Mouse (Mus musculus) lung, adult 2 months (tissue): ENCODE measurements around the gene Cab39. TPM values are rescaled to one million over a fixed set of nuclear protein-coding genes. Genes with fewer than 3 reads are reported as not detected.

Experiments
- DNase-seq: peaks from one replicate; pipeline ENCODE4 v3.0.0; 2022
- H3K4me1 ChIP-seq: fragments of 200-500 bp; 2 replicates; pipeline ENCODE4 v1.6.1; 2011; ENCODE audit warnings: low read length; ENCODE audit not compliant: control insufficient read depth, insufficient read depth
- H3K4me3 ChIP-seq: fragments of 200-500 bp; replicated peaks from 2 replicates; pipeline ENCODE3; 2011; ENCODE audit warnings: low read depth, mild to moderate bottlenecking, control low read depth, low read length; ENCODE audit errors: extremely low read depth
- CTCF ChIP-seq: fragments of 200-500 bp; IDR thresholded peaks from 2 replicates; pipeline ENCODE4 v1.5.1; 2011; ENCODE audit warnings: mild to moderate bottlenecking, low read length, control low read depth; ENCODE audit not compliant: insufficient read depth
- POLR2A ChIP-seq: fragments of 200-500 bp; IDR thresholded peaks from 2 replicates; pipeline ENCODE4 v1.6.1; 2011; ENCODE audit warnings: low read depth, mild to moderate bottlenecking, control low read depth, low read length, borderline replicate concordance; ENCODE audit errors: extremely low read depth
- WGBS: fragments of 180-500 bp; shearing (Covaris S2); methylation state at CpG from one replicate; pipeline ENCODE4 v1.1.7; 2018; 5-methylcytosine and 5-hydroxymethylcytosine counted together
- polyA plus RNA-seq: library from polyadenylated mRNA; depleted of rRNA; stranded (reverse); fragments of >200 nt; gene quantifications from 2 replicates; pipeline ENCODE4 v1.2.3, GENCODE M21; 2012; rRNA removed

The Cab39 gene
- polyA plus RNA-seq, 1 experiment = 48.3 TPM

- TF ChIP-seq CTCF (no peak), POLR2A (no peak)
- no peak for DNase-seq
- WGBS = 23% methylated on average over 12 of the region's 12 CpGs
- Histone ChIP-seq H3K4me1 (peaks cover 5% of the 10 kb centered on the region), H3K4me3 (no peak overlapping the region)
These were observed 103.8 kb downstream of the Cab39 start for GRCm38 (mm10) chr1:85896781-85897700.

DNA sequence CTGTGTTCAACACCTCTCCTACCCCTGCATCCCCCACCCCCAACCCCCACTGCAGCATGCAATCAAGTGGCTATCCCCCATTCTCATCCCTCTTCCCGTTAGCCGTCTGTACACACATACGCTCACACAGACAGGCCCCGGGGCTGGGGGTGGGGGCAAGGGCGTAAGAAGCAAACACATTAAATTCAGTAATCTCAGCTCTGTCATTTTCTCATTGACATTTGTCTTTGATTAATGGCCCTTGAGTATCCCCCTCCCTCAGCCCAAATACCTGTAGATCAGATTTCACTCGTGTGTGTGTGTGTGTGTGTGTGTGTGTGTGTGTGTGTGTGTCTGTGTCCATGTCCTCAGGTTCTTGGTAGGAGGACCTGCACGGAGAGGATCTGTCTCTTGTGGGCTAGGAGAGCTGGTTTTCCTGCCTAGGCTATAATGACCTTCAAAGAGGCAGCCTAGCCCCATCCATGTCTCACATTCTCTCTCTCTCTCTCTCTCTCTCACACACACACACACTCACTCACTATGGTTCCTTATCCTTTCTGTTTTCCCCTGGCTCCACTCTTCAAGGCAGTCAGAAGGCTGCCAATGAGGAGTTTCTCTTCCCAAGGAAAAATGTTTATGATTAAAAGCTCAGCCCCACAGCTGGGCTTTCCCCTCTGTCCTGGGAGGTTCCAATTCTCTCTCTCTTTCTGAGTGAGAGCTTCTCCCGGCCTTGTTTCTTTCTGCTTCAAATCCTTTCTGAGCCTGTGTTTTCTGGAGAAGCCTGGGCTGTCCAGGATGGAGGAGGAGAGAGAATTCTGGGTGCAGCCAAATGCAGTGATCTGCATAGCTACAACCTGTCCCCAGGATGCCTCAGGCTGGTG, 104.9 kb downstream of the Cab39 start:
- 42% methylated on average over 8 of the region's 8 CpGs for WGBS
- TF ChIP-seq POLR2A = no peak
- no peak for TF ChIP-seq CTCF
- peaks cover 9% of the 10 kb centered on the region for H3K4me1 ChIP-seq
- H3K4me3 ChIP-seq = no peak overlapping the region
- DNase-seq = no peak

DNA sequence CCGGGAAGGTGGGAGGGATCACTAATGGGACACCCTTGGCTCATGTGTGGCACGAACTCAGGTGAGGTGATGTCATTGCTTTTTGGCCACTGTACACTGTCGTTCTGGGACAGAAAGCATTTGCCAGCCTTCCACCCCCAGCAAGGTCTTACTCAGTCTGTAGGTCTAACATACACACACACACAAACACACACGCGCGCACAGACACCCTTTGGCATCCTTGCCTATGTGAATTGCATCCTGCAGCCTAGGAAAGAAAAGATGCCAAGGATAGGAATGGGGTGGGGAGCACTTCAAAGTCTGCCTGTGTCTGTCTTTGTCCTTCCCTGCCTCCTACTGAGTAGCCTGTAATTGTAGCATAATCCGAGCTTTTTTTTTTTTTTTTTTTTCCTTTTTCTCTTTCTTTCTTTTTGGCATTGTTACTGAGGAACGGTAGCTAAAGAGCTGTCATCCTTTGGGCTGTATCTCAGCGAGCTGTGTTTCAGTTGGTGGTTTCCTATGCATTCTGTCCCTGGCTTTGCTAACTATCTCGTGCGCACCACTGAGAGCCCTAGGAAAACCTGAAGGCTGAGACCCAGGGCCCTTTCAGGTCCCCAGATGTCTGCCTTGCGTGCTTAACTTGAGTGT, 105.6 kb downstream of the Cab39 start:
- WGBS = 67% methylated on average over 12 of the region's 12 CpGs
- H3K4me1 ChIP-seq = peaks cover 9% of the 10 kb centered on the region
- DNase-seq = no peak
- H3K4me3 ChIP-seq = no peak overlapping the region
- TF ChIP-seq POLR2A (no peak), CTCF (no peak)

DNA sequence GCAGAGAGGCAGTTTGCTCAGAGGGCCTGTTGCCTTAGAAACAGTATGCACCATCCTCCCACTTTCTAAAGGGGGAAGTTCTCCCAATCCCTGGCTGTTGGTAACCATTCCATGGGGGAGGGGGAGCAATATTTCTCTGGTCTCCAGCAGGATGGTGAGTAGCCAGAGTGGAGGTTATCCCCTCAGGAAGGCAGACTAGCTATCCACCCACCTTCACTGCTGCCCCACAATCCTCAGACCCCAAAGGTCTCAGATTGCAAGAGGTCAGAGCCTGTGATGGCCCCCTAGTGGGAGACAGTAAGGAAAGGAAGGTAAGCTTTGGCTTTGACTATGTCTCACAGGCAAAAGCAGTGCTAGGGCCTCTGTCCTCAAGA, 106.1 kb downstream of the Cab39 start:
- Histone ChIP-seq H3K4me3 (no peak overlapping the region), H3K4me1 (peaks cover 9% of the 10 kb centered on the region)
- TF ChIP-seq CTCF (no peak), POLR2A (no peak)
- no peak for DNase-seq

- WGBS = 51% methylated on average over 7 of the region's 7 CpGs
- no peak overlapping the region for H3K4me3 ChIP-seq
- no peak for DNase-seq
- H3K4me1 ChIP-seq = peaks cover 8% of the 10 kb centered on the region
- TF ChIP-seq CTCF = no peak
These were observed 107.5 kb downstream of the Cab39 start for GRCm38 (mm10) chr1:85900521-85901333.

Other genes starting within 250 kb of the Cab39 start
- gene G530012D18Rik, start 217.8 kb upstream of the Cab39 start, polyA plus RNA-seq = not detected in 2 replicates
- gene Sp110, start 194.6 kb upstream of the Cab39 start, polyA plus RNA-seq = 13.7 and 20.1 TPM in 2 replicates
- 6.3 and 11.4 TPM in 2 replicates for gene Sp140, start 193.1 kb upstream of the Cab39 start, polyA plus RNA-seq
- 15.7 and 26.4 TPM in 2 replicates for gene Sp100, start 143.5 kb upstream of the Cab39 start, polyA plus RNA-seq
- gene A630001G21Rik, start 14.8 kb upstream of the Cab39 start, polyA plus RNA-seq = 3.0 and 3.6 TPM in 2 replicates
- gene Itm2c, start 100.8 kb downstream of the Cab39 start, polyA plus RNA-seq = 232 and 319 TPM in 2 replicates
- gene 4933407L21Rik, start 135.0 kb downstream of the Cab39 start, polyA plus RNA-seq = not detected in 2 replicates
- 0.49 and 0.58 TPM in 2 replicates for gene Gpr55, start 167.6 kb downstream of the Cab39 start, polyA plus RNA-seq
- 0.21 TPM in 1 of 2 replicates, not detected in the other for gene Spata3, start 223.4 kb downstream of the Cab39 start, polyA plus RNA-seq